Mouse (Mus musculus): ENCODE results near the gene Edaradd. TPM values are rescaled to one million over a fixed set of nuclear protein-coding genes. Genes with fewer than 3 reads are reported as not detected.
"Not testable (repeated sequence)": the region's sequence is repeated elsewhere in the genome, so short reads cannot be mapped to it uniquely, and the experiment has no call there.

Edaradd gene
- polyA plus RNA-seq, 1 experiment, result 0.55 TPM

DNA sequence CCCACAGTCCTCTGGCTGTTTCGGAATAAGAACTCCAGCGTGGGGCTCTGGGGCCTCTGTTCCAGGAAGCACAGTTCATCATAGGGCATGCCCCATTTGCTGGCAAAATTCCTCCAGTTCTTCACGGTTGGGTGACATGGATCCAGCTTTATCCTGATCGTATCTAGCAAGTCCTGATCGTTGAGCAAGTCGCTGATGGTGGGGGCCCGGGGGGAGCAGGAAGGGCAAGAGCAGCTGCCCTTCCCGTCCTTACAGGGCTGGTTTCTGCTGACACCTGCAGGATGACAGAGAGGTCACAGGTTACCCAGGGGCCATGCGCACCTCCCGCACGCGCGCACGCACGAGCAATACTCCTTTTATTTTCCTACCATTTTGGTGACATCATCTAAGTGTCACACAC is 41.9 kb downstream of the Edaradd start:
- H3K36me3 ChIP-seq (ENCODE audit: control insufficient read depth, insufficient read depth, low read length), result no peaks in the 10 kb centered on the region
- TF ChIP-seq CTCF (conservative IDR thresholded peaks at IDR 0.05; ENCODE audit: insufficient read depth, insufficient read length, low read depth, low read length) (no peak), POLR2A (IDR thresholded peaks at IDR 0.05; ENCODE audit: low read depth, low read length) (no peak)
- H3K4me3 ChIP-seq (ENCODE audit: insufficient read depth, low read depth, low read length), result no peak overlapping the region
- peaks cover 5% of the 10 kb centered on the region; the same call in 1 of the 2 replicates for H3K4me1 ChIP-seq (ENCODE audit: control insufficient read depth, insufficient read depth, low read length)
- no peaks in the 10 kb centered on the region for H3K27me3 ChIP-seq (replicated peaks; ENCODE audit: control insufficient read depth, insufficient read depth, low read length)
- H3K27ac ChIP-seq (ENCODE audit: insufficient read depth, low read depth, low read length), result peak overlapping the region; percentile 53; the same call in 1 of the 2 replicates
- DNase-seq, result peak; percentile 94
- 35% methylated on average over 15 of the region's 15 CpGs for WGBS

DNA sequence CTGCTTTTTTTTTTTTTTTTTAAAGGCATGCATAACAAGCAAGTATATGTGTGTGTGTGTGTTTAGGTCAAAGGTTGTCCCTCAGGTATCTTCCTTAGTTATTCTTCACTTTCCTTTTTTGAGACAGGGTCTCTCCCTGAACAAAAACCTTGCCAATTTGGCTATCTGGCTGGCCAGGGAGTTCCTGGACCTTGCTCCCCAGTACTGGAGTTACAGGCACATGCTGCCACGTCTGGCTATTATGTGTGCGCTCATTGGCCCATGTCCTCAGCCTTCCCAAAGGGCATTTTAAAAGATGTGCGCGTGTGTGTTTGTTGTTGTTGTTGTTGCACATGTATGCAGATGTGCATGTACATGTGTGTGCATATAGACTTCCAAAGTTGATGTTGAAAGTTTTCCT is 43.4 kb downstream of the Edaradd start:
- Histone ChIP-seq H3K4me3 (ENCODE audit: insufficient read depth, low read depth, low read length) (no peak overlapping the region), H3K4me1 (ENCODE audit: control insufficient read depth, insufficient read depth, low read length) (peaks cover 5% of the 10 kb centered on the region; the same call in 1 of the 2 replicates), H3K36me3 (ENCODE audit: control insufficient read depth, insufficient read depth, low read length) (no peaks in the 10 kb centered on the region), H3K27ac (ENCODE audit: insufficient read depth, low read depth, low read length) (no peak overlapping the region), H3K27me3 (replicated peaks; ENCODE audit: control insufficient read depth, insufficient read depth, low read length) (no peaks in the 10 kb centered on the region)
- 53% methylated on average over 4 of the region's 4 CpGs for WGBS
- TF ChIP-seq CTCF (conservative IDR thresholded peaks at IDR 0.05; ENCODE audit: insufficient read depth, insufficient read length, low read depth, low read length), result no peak
- no peak for TF ChIP-seq POLR2A (IDR thresholded peaks at IDR 0.05; ENCODE audit: low read depth, low read length)
- peak; percentile 72 for DNase-seq

DNA sequence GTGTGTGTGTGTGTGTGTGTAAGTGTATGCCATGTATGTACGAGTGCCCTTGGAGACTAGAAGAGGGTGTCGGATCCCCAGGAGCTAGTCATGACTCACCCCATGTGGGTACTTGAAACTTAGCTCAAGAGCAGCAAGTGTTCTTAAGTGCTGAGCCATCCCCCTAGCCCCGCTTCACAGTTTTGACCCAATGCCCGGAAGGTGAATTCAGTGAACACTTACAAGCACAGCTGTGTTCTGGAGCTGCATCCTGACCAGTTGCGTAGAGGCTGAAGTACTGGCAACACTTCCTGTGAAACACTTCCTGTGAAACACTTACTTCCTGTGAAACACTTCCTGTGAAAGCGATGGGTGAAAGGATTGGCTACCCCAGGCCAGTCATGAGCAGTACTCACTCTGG is 45.0 kb downstream of the Edaradd start:
- no peak for TF ChIP-seq POLR2A (IDR thresholded peaks at IDR 0.05; ENCODE audit: low read depth, low read length)
- no peak for TF ChIP-seq CTCF (conservative IDR thresholded peaks at IDR 0.05; ENCODE audit: insufficient read depth, insufficient read length, low read depth, low read length)
- no peaks in the 10 kb centered on the region for H3K36me3 ChIP-seq (ENCODE audit: control insufficient read depth, insufficient read depth, low read length)
- no peak for DNase-seq
- WGBS, result 83% methylated on average over 6 of the region's 6 CpGs
- no peak overlapping the region for H3K4me3 ChIP-seq (ENCODE audit: insufficient read depth, low read depth, low read length)
- no peak overlapping the region for H3K27ac ChIP-seq (ENCODE audit: insufficient read depth, low read depth, low read length)
- peaks cover 5% of the 10 kb centered on the region; the same call in 1 of the 2 replicates for H3K4me1 ChIP-seq (ENCODE audit: control insufficient read depth, insufficient read depth, low read length)
- no peaks in the 10 kb centered on the region for H3K27me3 ChIP-seq (replicated peaks; ENCODE audit: control insufficient read depth, insufficient read depth, low read length)

DNA sequence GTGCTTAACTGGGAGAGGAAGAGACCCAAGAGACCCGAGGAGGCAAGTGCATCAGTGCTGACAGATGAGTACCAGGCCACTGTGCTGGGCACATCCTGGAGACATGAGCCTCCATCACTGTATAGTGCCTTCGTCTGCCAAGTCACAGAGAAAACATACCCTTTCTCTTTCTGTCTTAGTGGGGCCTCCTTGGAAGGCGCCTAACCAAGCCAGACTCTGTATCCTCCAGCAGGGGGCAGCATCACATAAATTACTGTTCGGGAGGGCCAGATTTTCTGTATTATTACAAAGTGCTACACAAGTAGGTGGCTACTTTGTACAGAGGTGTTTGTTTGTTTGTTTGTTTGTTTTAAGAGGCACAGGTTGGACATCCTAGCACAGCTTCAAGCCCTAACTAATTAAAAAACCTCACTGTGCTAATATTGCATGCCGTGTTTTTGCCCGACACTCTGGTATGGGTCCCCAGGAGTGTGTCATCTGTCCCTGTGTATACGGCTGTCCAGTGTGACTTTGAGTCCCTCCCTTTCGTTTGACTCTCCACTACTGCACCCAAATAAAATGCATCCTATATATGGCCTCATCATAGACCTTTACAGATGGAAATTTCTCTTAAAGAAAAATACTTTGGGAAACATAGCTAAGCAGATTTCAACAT is 46.4 kb downstream of the Edaradd start:
- no peaks in the 10 kb centered on the region for H3K27me3 ChIP-seq (replicated peaks; ENCODE audit: control insufficient read depth, insufficient read depth, low read length)
- peaks cover 5% of the 10 kb centered on the region; the same call in 1 of the 2 replicates for H3K4me1 ChIP-seq (ENCODE audit: control insufficient read depth, insufficient read depth, low read length)
- 36% methylated on average over 8 of the region's 8 CpGs for WGBS
- TF ChIP-seq CTCF (conservative IDR thresholded peaks at IDR 0.05; ENCODE audit: insufficient read depth, insufficient read length, low read depth, low read length) (peak; percentile 73), POLR2A (IDR thresholded peaks at IDR 0.05; ENCODE audit: low read depth, low read length) (no peak)
- H3K36me3 ChIP-seq (ENCODE audit: control insufficient read depth, insufficient read depth, low read length), result no peaks in the 10 kb centered on the region
- no peak overlapping the region for H3K4me3 ChIP-seq (ENCODE audit: insufficient read depth, low read depth, low read length)
- peak; percentile 71 for DNase-seq
- H3K27ac ChIP-seq (ENCODE audit: insufficient read depth, low read depth, low read length), result no peak overlapping the region

DNA sequence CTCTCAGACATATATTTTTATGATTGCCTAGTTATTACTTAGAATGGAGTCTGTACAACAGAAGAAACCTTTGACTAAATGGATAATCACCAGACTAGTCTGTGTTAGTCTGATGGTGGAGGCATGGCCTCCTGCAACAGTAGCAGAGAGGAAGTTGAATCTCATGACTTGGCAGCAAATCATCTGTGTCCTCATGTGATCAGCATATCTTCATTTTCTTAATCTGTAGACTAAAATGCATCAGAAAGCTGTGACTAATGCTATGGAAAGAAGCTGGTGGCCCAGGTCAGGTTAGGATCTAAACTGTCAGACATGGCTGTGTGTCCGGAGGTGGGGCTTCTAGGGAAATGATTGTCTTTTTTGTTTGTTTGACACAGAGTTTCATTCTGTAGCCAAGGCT is 51.8 kb downstream of the Edaradd start:
- Histone ChIP-seq H3K4me1 (ENCODE audit: control insufficient read depth, insufficient read depth, low read length) (no peaks in the 10 kb centered on the region), H3K27me3 (replicated peaks; ENCODE audit: control insufficient read depth, insufficient read depth, low read length) (no peaks in the 10 kb centered on the region), H3K27ac (ENCODE audit: insufficient read depth, low read depth, low read length) (no peak overlapping the region), H3K36me3 (ENCODE audit: control insufficient read depth, insufficient read depth, low read length) (no peaks in the 10 kb centered on the region), H3K4me3 (ENCODE audit: insufficient read depth, low read depth, low read length) (no peak overlapping the region)
- TF ChIP-seq CTCF (conservative IDR thresholded peaks at IDR 0.05; ENCODE audit: insufficient read depth, insufficient read length, low read depth, low read length), result no peak
- TF ChIP-seq POLR2A (IDR thresholded peaks at IDR 0.05; ENCODE audit: low read depth, low read length), result no peak
- 85% methylated on average over 1 of the region's 1 CpGs for WGBS
- DNase-seq, result peak; percentile 27

DNA sequence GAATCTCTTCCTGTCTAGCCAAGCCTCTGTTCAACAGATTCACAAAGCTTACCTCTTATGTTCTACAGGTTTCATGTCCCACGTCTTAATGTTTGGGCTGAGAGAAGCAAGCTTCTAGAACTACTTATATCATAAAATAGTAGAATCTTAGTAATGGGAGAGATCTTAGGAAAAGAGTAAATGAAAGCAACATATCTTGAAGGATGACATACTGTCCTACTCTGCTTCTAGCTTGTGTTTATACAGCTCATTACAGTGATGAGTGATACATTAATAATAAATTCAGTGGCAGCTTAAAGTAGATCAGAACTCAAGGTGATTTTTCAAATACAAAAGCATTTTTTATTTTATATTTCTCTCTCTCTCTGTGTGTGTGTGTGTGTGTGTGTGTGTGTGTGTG is 55.4 kb downstream of the Edaradd start, which contains the start of gene Lgals8:
Gene Lgals8 (minus strand): TSS at position 101 of the 400 bp plus-strand sequence.
- 84% methylated on average over 1 of the region's 1 CpGs for WGBS
- Histone ChIP-seq H3K27ac (ENCODE audit: insufficient read depth, low read depth, low read length) (no peak within 1 kb of the TSS), H3K4me1 (ENCODE audit: control insufficient read depth, insufficient read depth, low read length) (0 out of 2 replicates have a peak, but pooled peaks cover under 1% of the 10 kb centered on the region), H3K4me3 (ENCODE audit: insufficient read depth, low read depth, low read length) (no peak within 1 kb of the TSS), H3K36me3 (ENCODE audit: control insufficient read depth, insufficient read depth, low read length) (no peaks in the 10 kb centered on the region), H3K27me3 (replicated peaks; ENCODE audit: control insufficient read depth, insufficient read depth, low read length) (no peaks in the 10 kb centered on the region)
- DNase-seq, result no peak
- TF ChIP-seq POLR2A (IDR thresholded peaks at IDR 0.05; ENCODE audit: low read depth, low read length), result no peak
- TF ChIP-seq CTCF (conservative IDR thresholded peaks at IDR 0.05; ENCODE audit: insufficient read depth, insufficient read length, low read depth, low read length), result no peak

DNA sequence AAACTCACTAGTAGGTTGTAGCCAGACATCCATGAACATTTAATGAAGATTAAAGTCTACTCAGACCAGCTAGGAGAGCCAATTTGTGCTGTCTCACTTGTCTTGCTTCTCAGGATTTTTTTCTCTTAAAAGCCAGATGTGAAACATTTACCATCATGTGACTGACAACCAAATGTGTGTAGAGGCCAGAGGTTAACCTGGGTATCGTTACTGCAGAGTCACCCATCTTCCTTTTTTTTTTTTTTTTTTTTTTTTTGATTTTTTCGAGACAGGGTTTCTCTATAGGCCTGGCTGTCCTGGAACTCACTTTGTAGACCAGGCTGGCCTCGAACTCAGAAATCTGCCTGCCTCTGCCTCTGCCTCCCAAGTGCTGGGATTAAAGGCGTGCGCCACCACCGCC is 56.1 kb downstream of the Edaradd start:
- WGBS, result 71% methylated on average over 6 of the region's 6 CpGs
- H3K27me3 ChIP-seq (replicated peaks; ENCODE audit: control insufficient read depth, insufficient read depth, low read length); H3K27ac ChIP-seq (ENCODE audit: insufficient read depth, low read depth, low read length); H3K4me1 ChIP-seq (ENCODE audit: control insufficient read depth, insufficient read depth, low read length); H3K4me3 ChIP-seq (ENCODE audit: insufficient read depth, low read depth, low read length); H3K36me3 ChIP-seq (ENCODE audit: control insufficient read depth, insufficient read depth, low read length): not testable (repeated sequence)
- DNase-seq, result peak; percentile 65

Data from kidney, adult 2 months (tissue).